Comparison of ENCODE assay signal across 12 mouse cellular contexts in the genomic region with DNA sequence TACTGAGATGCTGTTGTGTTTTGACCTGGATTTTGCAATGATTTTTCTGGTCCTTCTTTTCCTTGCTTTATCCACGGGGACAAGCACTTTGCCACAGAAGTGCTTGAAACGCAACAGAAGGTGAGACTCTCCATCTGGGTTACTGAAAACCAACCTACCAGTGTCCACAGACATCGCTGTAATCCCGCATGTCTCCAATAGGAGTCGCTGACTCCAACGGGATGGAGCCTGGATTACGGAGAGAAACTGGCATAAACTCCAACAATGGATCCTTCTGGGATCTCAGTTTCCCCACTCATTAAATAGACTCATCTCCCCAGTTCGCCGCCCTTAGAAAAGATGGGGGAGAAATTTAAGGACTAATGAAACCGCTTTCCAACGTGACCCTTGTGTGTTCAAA. TPM values are rescaled to one million over a fixed set of nuclear protein-coding genes. Genes with fewer than 3 reads are reported as not detected.
DNase-seq lines count a peak whose midpoint lies in the region; TF ChIP-seq lines count a peak whose summit lies in the region.
"Had no signal": no experiment of that assay in that cellular context is flagged by ENCODE, and none has a peak within 500 bp of the region (broad histone marks: within the 10 kb centered on the region; RNA-seq: fewer than 3 reads in every experiment).

No protein-coding gene starts in this region.

- no peaks in the 10 kb centered on the region for H3K4me1 ChIP-seq in heart, adult 2 months (ENCODE audit: control insufficient read depth, insufficient read depth, low read length)
- H3K4me1 ChIP-seq in lung, adult 2 months (ENCODE audit: control insufficient read depth, insufficient read depth, low read length): no peaks in the 10 kb centered on the region
- H3K4me1 ChIP-seq in ES-Bruce4 (ENCODE audit: control insufficient read depth, insufficient read depth, low read length): no peaks in the 10 kb centered on the region
- H3K4me1 ChIP-seq: heart, embryonic 15.5 days had no signal

- H3K9ac ChIP-seq in heart, adult 2 months (ENCODE audit: low read depth, low read length): no peak overlapping the region
- H3K9ac ChIP-seq in ES-Bruce4 (ENCODE audit: low read depth, poor library complexity, severe bottlenecking): no peak overlapping the region
- H3K9ac ChIP-seq: heart, embryonic 15.5 days had no signal

- H3K4me3 ChIP-seq in heart, adult 2 months: no peak overlapping the region
- no peak overlapping the region for H3K4me3 ChIP-seq in lung, adult 2 months (replicated peaks; ENCODE audit: extremely low read depth, low read depth, low read length)
- H3K4me3 ChIP-seq in ES-Bruce4 (ENCODE audit: low read depth, low read length): no peak overlapping the region
- H3K4me3 ChIP-seq: erythroblast, embryonic 14.5 days; heart, embryonic 15.5 days had no signal

- TF ChIP-seq EP300 in heart, adult 2 months (IDR thresholded peaks at IDR 0.05; ENCODE audit: insufficient read depth, low read depth, low read length): no peak
- no peak for TF ChIP-seq EP300 in ES-Bruce4 (IDR thresholded peaks at IDR 0.05; ENCODE audit: insufficient read depth, low read depth, low read length)

- peak; percentile 59 for TF ChIP-seq CTCF in heart, adult 2 months (IDR thresholded peaks at IDR 0.05)
- peak; percentile 48; the same call in 1 of the 2 replicates for TF ChIP-seq CTCF in lung, adult 2 months (IDR thresholded peaks at IDR 0.05; ENCODE audit: insufficient read depth, low read length)
- peak; percentile 58 for TF ChIP-seq CTCF in ES-Bruce4 (IDR thresholded peaks at IDR 0.05; ENCODE audit: low read depth, low read length)

- H3K27me3 ChIP-seq in heart, adult 2 months (ENCODE audit: control insufficient read depth, insufficient read depth, low read length): no peaks in the 10 kb centered on the region
- H3K27me3 ChIP-seq in ES-Bruce4 (ENCODE audit: control insufficient read depth, insufficient read depth, low read length, poor library complexity, severe bottlenecking): no peaks in the 10 kb centered on the region

- DNase-seq in heart, adult 2 months: no peak
- no peak for DNase-seq in heart, adult 18-20 months
- no peak for DNase-seq in lung, adult 2 months
- DNase-seq in lung, postnatal 4 days: no peak
- DNase-seq in c-Kit-positive CD71-positive TER-119-positive erythroid progenitor cells, embryonic 14.5 days (ENCODE audit: low spot score): peak; percentile 6
- no peak for DNase-seq in layer of hippocampus, postnatal 25 days (ENCODE audit: extremely low spot score in 1 of 2, low spot score in 1 of 2)
- DNase-seq in left cerebral cortex, adult 18-20 months (ENCODE audit: low spot score in 2 of 2): no peak

- 0 out of 2 replicates have a peak, but pooled peaks cover 3% of the 10 kb centered on the region for H3K9me3 ChIP-seq in ES-Bruce4 (replicated peaks; ENCODE audit: control insufficient read depth, insufficient read depth, low read length, poor library complexity, severe bottlenecking)
- H3K9me3 ChIP-seq: heart, embryonic 15.5 days had no signal

- H3K27ac ChIP-seq in heart, adult 2 months: no peak overlapping the region
- no peak overlapping the region for H3K27ac ChIP-seq in ES-Bruce4 (ENCODE audit: insufficient read depth, low read length)
- H3K27ac ChIP-seq: heart, embryonic 15.5 days had no signal

- no peak for TF ChIP-seq POLR2A in heart, adult 2 months (IDR thresholded peaks at IDR 0.05; ENCODE audit: insufficient read depth, low read depth, low read length)
- no peak for TF ChIP-seq POLR2A in lung, adult 2 months (IDR thresholded peaks at IDR 0.05; ENCODE audit: borderline replicate concordance, extremely low read depth, low read depth, low read length)
- TF ChIP-seq POLR2A in ES-Bruce4 (IDR thresholded peaks at IDR 0.05; ENCODE audit: insufficient read depth, low read length): no peak

- no peaks in the 10 kb centered on the region for H3K36me3 ChIP-seq in heart, adult 2 months (ENCODE audit: control insufficient read depth, insufficient read depth, low read length)
- H3K36me3 ChIP-seq in ES-Bruce4 (ENCODE audit: control insufficient read depth, insufficient read depth, low read length, poor library complexity, severe bottlenecking): no peaks in the 10 kb centered on the region
- H3K36me3 ChIP-seq: heart, embryonic 15.5 days had no signal

- no peaks in the 10 kb centered on the region for H3K79me2 ChIP-seq in heart, adult 2 months (replicated peaks; ENCODE audit: control insufficient read depth, insufficient read depth, low read length)

- intact Hi-C loops in heart, adult 2 months (cut with DNase I): loop anchor here (1.0 to 2.0 kb wide), 2 partner anchors 79 to 119 kb away; no protein-coding TSS in a partner anchor

- WGBS in heart, adult 2 months: 44% methylated on average over 11 of the region's 11 CpGs
- 40% methylated on average over 11 of the region's 11 CpGs for WGBS in lung, adult 2 months

RNA-seq across cellular contexts. Expression of a gene that starts 8.4 kb away (rescaled TPM):
- total RNA-seq in heart, adult 2 months (2021): under 1 TPM; 0.70 to 0.75 TPM
- polyA plus RNA-seq in heart, adult 2 months (2012; rRNA removed): 0.41 and 0.61 TPM in 2 replicates
- under 1 TPM; 0.77 to 0.79 TPM for total RNA-seq in heart, adult 18-20 months (2021)
- polyA plus RNA-seq in lung, adult 2 months (2012; rRNA removed): 0.02 and 0.12 TPM in 2 replicates
- 0.22 TPM in 1 of 2 replicates, not detected in the other for polyA plus RNA-seq in ES-Bruce4 (2011; ENCODE audit: insufficient read depth, insufficient read length, low read depth, missing spikeins)
- total RNA-seq in layer of hippocampus, postnatal 25 days (2021): under 1 TPM; 0.42 to 0.62 TPM
- under 1 TPM; 0.23 to 0.46 TPM for total RNA-seq in left cerebral cortex, adult 18-20 months (2021)
- polyA plus RNA-seq: erythroblast, embryonic 14.5 days; inflammation-experienced regulatory T-cells, adult 6 months had no signal

RNA-seq across cellular contexts. Expression of a gene that starts 15.9 kb away (rescaled TPM):
- total RNA-seq in heart, adult 2 months (2021): not detected
- polyA plus RNA-seq in heart, adult 2 months (2012; rRNA removed): not detected in 2 replicates
- not detected for total RNA-seq in heart, adult 18-20 months (2021)
- 0.07 and 0.12 TPM in 2 replicates for polyA plus RNA-seq in lung, adult 2 months (2012; rRNA removed)
- polyA plus RNA-seq in ES-Bruce4 (2011; ENCODE audit: insufficient read depth, insufficient read length, low read depth, missing spikeins): 10.4 and 13.6 TPM in 2 replicates
- total RNA-seq in layer of hippocampus, postnatal 25 days (2021): 1 to 10 TPM; 2.1 to 2.2 TPM
- total RNA-seq in left cerebral cortex, adult 18-20 months (2021): under 1 TPM; 0.86 to 0.98 TPM
- polyA plus RNA-seq: erythroblast, embryonic 14.5 days; urinary bladder, adult 2 months had no signal
